Mouse (Mus musculus): ENCODE data around the gene Rras2. TPM values are rescaled to one million over a fixed set of nuclear protein-coding genes. Genes with fewer than 3 reads are reported as not detected.
A peak's percentile ranks its signal among the peaks of the same experiment; 100 is the strongest.

Gene Rras2
- polyA plus RNA-seq, 1 experiment: 57.4 TPM

DNA sequence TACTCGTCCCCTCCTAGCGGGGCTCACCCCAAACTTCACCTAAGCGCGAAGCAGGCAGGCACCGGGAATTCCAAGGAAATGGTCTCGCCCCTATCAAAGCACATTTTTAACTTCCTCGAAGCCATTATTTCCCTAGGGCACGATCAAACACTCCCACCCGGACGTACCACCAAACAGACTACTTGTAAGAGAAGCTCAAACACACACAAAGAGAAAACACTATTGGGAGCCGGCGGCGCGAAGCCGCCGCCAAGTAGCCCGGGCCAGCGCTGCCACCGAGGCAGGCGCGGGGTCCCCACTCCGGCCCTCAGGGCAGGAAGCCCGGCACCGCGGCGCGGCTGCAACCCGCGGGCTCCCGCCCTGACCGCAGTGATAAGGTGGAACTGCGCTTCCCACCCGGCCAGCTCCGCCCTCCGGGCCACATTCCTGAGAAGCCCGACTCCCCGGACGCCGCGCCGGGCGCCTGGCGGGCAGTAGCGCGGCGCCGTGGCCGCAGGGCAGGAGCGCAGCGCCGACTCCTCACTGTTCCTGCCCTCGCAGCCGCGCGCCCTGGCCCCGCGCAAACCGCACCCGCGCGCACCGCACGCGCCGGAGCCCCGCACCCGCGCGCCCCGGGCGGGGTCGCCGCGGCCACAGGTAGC lies 750 bp downstream of the Rras2 start:
- Histone ChIP-seq H3K36me3 (ENCODE audit: control insufficient read depth, insufficient read depth) (peaks cover 2% of the 10 kb centered on the region), H3K79me2 (ENCODE audit: control insufficient read depth, insufficient read depth) (peaks cover 50% of the 10 kb centered on the region), H3ac (ENCODE audit: control insufficient read depth, insufficient read length) (peak overlapping the region; percentile 60), H3K27me3 (ENCODE audit: control insufficient read depth, insufficient read depth, insufficient read length) (no peaks in the 10 kb centered on the region), H3K4me3 (peak overlapping the region; percentile 54), H3K4me2 (ENCODE audit: low read depth) (peak overlapping the region; percentile 75)
- TF ChIP-seq MYOD1 (IDR thresholded peaks at IDR 0.05; ENCODE audit: control insufficient read depth in 1 of 3, insufficient read length in 2 of 3, low read depth in 2 of 3): peak in 1 of 3 experiments; percentile 8
- TF ChIP-seq MAX (IDR thresholded peaks at IDR 0.05; ENCODE audit: low read depth): no peak
- TF ChIP-seq USF1 (IDR thresholded peaks at IDR 0.05; ENCODE audit: low read depth): no peak
- no peak for TF ChIP-seq SRF (IDR thresholded peaks at IDR 0.05; ENCODE audit: control insufficient read depth, insufficient read length, low read depth)
- TF ChIP-seq POLR2A (IDR thresholded peaks at IDR 0.05; ENCODE audit: insufficient read length, low read depth): peak; percentile 66
- TF ChIP-seq E2F4 (IDR thresholded peaks at IDR 0.05; ENCODE audit: insufficient read depth): no peak
- no peak for TF ChIP-seq TCF12 (IDR thresholded peaks at IDR 0.05; ENCODE audit: insufficient read depth, poor library complexity, severe bottlenecking)
- TF ChIP-seq MYOG (IDR thresholded peaks at IDR 0.05; ENCODE audit: control insufficient read depth in 1 of 3, insufficient read depth in 1 of 3, insufficient read length in 2 of 3, low read depth in 2 of 3): peak in 2 of 3 experiments; percentile 7 to 25

DNA sequence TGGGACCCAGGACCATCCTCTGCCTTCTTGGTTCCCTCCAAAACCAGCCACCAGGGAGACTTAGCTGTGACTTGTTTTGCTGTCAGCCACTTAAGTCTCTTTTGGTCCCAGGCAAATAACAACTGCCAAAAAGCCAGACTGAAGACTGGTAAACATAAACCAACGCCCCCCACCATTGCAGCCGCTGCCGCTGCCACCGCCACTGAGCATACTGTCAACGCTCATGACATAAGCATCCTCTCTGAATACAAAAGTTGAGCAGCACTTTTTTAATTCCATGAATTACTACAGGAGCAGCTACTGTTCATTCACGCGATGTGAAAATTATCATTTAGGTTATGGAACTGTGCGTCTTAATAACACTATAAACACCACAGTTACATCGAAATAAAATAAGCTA lies 1.6 kb downstream of the Rras2 start:
- H3K4me2 ChIP-seq (ENCODE audit: low read depth): peak overlapping the region; percentile 75
- peaks cover 5% of the 10 kb centered on the region for H3K36me3 ChIP-seq (ENCODE audit: control insufficient read depth, insufficient read depth)
- peak overlapping the region; percentile 54 for H3K4me3 ChIP-seq
- H3ac ChIP-seq (ENCODE audit: control insufficient read depth, insufficient read length): no peak overlapping the region
- H3K27me3 ChIP-seq (ENCODE audit: control insufficient read depth, insufficient read depth, insufficient read length): no peaks in the 10 kb centered on the region
- no peak for TF ChIP-seq POLR2A (IDR thresholded peaks at IDR 0.05; ENCODE audit: insufficient read length, low read depth)
- peaks cover 58% of the 10 kb centered on the region for H3K79me2 ChIP-seq (ENCODE audit: control insufficient read depth, insufficient read depth)

DNA sequence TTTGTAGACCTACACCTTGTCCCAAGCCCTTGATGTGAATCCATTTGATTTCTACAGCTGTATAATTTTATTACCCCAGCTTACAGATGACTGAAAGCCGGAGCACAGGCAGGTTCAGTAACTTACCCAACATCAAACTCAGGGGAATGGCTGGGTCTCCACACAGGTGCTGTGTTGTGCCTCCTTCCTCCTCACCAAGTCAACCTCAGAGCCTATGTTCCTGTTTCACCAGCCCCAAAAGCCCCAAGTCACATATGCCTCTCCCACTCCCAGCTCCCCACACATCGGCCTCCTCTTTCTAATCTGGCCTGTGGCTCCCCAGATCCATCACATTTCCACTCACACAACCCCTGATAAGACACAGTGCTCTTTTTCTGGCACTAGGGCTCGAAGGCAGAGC lies 2.6 kb downstream of the Rras2 start:
- Histone ChIP-seq H3K79me2 (ENCODE audit: control insufficient read depth, insufficient read depth) (peaks cover 68% of the 10 kb centered on the region), H3K4me2 (ENCODE audit: low read depth) (peak overlapping the region; percentile 75), H3K4me3 (peak overlapping the region; percentile 54), H3ac (ENCODE audit: control insufficient read depth, insufficient read length) (no peak overlapping the region), H3K27me3 (ENCODE audit: control insufficient read depth, insufficient read depth, insufficient read length) (no peaks in the 10 kb centered on the region), H3K36me3 (ENCODE audit: control insufficient read depth, insufficient read depth) (peaks cover 5% of the 10 kb centered on the region)
- no peak for TF ChIP-seq POLR2AphosphoS2 (IDR thresholded peaks at IDR 0.05; ENCODE audit: insufficient read length, low read depth)
- TF ChIP-seq TCF12 (IDR thresholded peaks at IDR 0.05; ENCODE audit: insufficient read depth, poor library complexity, severe bottlenecking): no peak
- no peak for TF ChIP-seq E2F4 (IDR thresholded peaks at IDR 0.05; ENCODE audit: insufficient read depth)
- TF ChIP-seq MAX (IDR thresholded peaks at IDR 0.05; ENCODE audit: low read depth): no peak
- no peak for TF ChIP-seq TCF3 (IDR thresholded peaks at IDR 0.05; ENCODE audit: insufficient read length, low read depth)
- no peak for TF ChIP-seq CEBPB (IDR thresholded peaks at IDR 0.05; ENCODE audit: insufficient read depth, poor library complexity, severe bottlenecking)
- no peak for TF ChIP-seq MYOD1 (IDR thresholded peaks at IDR 0.05; ENCODE audit: control insufficient read depth in 1 of 3, insufficient read length in 2 of 3, low read depth in 2 of 3)
- TF ChIP-seq SRF (IDR thresholded peaks at IDR 0.05; ENCODE audit: control insufficient read depth, insufficient read length, low read depth): no peak

DNA sequence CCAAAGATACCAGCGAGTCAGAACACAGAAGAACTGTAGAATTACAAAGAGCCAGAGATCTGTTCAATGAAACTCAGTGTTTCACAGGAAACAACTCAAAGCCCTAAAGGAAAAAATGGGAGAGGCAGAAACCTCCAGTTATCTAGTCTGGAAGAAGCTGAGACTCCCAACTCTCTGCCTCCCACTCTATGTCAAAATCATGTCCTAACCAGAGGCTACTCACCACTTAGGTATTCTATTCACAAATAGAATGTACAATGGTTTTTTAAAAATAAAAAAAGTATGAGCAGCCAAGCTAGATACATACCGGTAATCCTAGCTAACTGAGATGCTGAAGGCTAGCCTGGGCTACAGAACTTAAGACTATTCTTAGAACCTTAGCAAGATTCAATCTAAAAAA lies 3.3 kb downstream of the Rras2 start:
- Histone ChIP-seq H3K27me3 (ENCODE audit: control insufficient read depth, insufficient read depth, insufficient read length) (no peaks in the 10 kb centered on the region), H3K4me3 (peak overlapping the region; percentile 54), H3K4me2 (ENCODE audit: low read depth) (peak overlapping the region; percentile 75), H3K36me3 (ENCODE audit: control insufficient read depth, insufficient read depth) (peaks cover 5% of the 10 kb centered on the region), H3K79me2 (ENCODE audit: control insufficient read depth, insufficient read depth) (peaks cover 75% of the 10 kb centered on the region), H3ac (ENCODE audit: control insufficient read depth, insufficient read length) (no peak overlapping the region)
- TF ChIP-seq POLR2A (IDR thresholded peaks at IDR 0.05; ENCODE audit: insufficient read length, low read depth) (no peak), E2F4 (IDR thresholded peaks at IDR 0.05; ENCODE audit: insufficient read depth) (no peak), REST (IDR thresholded peaks at IDR 0.05; ENCODE audit: insufficient read depth, insufficient read length) (no peak), MYOD1 (IDR thresholded peaks at IDR 0.05; ENCODE audit: control insufficient read depth in 1 of 3, insufficient read length in 2 of 3, low read depth in 2 of 3) (no peak), TCF12 (IDR thresholded peaks at IDR 0.05; ENCODE audit: insufficient read depth, poor library complexity, severe bottlenecking) (no peak), MAX (IDR thresholded peaks at IDR 0.05; ENCODE audit: low read depth) (no peak), MYOG (IDR thresholded peaks at IDR 0.05; ENCODE audit: control insufficient read depth in 1 of 3, insufficient read depth in 1 of 3, insufficient read length in 2 of 3, low read depth in 2 of 3) (no peak), USF1 (IDR thresholded peaks at IDR 0.05; ENCODE audit: low read depth) (no peak), CEBPB (IDR thresholded peaks at IDR 0.05; ENCODE audit: insufficient read depth, poor library complexity, severe bottlenecking) (no peak), POLR2AphosphoS2 (IDR thresholded peaks at IDR 0.05; ENCODE audit: insufficient read length, low read depth) (no peak), TCF3 (IDR thresholded peaks at IDR 0.05; ENCODE audit: insufficient read length, low read depth) (no peak), SRF (IDR thresholded peaks at IDR 0.05; ENCODE audit: control insufficient read depth, insufficient read length, low read depth) (no peak)

DNA sequence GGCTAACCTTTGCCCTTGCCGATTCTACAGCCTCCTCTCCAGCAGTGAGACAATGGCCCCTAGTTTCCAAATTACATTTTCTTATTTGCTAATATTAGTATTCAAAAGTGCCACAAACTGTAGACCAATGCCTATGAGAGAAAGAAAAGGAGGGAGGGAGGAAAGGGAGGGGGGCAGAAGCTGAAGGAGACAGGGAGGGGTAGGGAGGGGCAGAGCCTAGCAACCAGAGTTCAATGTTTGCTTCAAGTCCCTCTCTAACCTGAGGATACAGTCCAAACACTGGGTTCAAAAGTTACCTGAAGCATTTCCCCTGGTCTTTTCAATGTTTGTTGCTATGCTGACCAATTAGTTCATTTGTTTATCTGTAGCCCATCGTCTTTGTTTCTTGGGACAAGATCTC lies 7.1 kb downstream of the Rras2 start:
- H3K4me2 ChIP-seq (ENCODE audit: low read depth): no peak overlapping the region
- no peak for TF ChIP-seq SRF (IDR thresholded peaks at IDR 0.05; ENCODE audit: control insufficient read depth, insufficient read length, low read depth)
- TF ChIP-seq POLR2A (IDR thresholded peaks at IDR 0.05; ENCODE audit: insufficient read length, low read depth): no peak
- TF ChIP-seq TCF12 (IDR thresholded peaks at IDR 0.05; ENCODE audit: insufficient read depth, poor library complexity, severe bottlenecking): no peak
- no peak for TF ChIP-seq E2F4 (IDR thresholded peaks at IDR 0.05; ENCODE audit: insufficient read depth)
- H3K79me2 ChIP-seq (ENCODE audit: control insufficient read depth, insufficient read depth): peaks cover 99% of the 10 kb centered on the region
- H3K4me3 ChIP-seq: no peak overlapping the region
- H3K27me3 ChIP-seq (ENCODE audit: control insufficient read depth, insufficient read depth, insufficient read length): no peaks in the 10 kb centered on the region
- peaks cover 5% of the 10 kb centered on the region for H3K36me3 ChIP-seq (ENCODE audit: control insufficient read depth, insufficient read depth)
- H3ac ChIP-seq (ENCODE audit: control insufficient read depth, insufficient read length): no peak overlapping the region
